Mouse (Mus musculus): ENCODE measurements around the gene Dst. TPM values are rescaled to one million over a fixed set of nuclear protein-coding genes. Genes with fewer than 3 reads are reported as not detected.
A peak's percentile ranks its signal among the peaks of the same experiment; 100 is the strongest.

The Dst gene
- polyA plus RNA-seq, 1 experiment from 2014 or later, result 25.9 TPM

DNA sequence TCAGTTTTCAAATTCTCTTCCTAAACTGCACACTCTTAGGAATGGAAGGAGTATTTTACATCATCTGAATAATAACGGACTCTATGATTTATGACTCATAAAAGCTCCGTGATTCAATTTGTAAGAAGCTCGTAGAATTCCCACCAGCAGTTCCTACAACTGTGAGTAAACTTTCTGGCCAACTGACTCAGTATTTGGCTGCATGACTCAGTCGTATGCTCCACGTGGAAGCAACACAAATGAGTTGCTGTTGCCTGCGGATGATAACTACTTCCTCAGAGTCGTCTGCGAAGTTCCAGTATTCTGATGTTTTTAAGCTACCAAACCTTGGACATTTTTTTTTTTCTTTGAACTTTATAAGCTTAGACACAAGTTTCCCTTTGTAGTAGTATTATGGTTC is 7.8 kb upstream of the Dst start:
- H3K4me3 ChIP-seq, result no peak overlapping the region
- DNase-seq (ENCODE audit: low spot score), result no peak
- peaks cover 13% of the 10 kb centered on the region for H3K27me3 ChIP-seq (ENCODE audit: insufficient read depth, poor library complexity, severe bottlenecking)
- WGBS, result 91% methylated on average over 8 of the region's 8 CpGs
- H3K4me1 ChIP-seq (replicated peaks), result no peaks in the 10 kb centered on the region
- H3K27ac ChIP-seq, result no peak overlapping the region
- no peaks in the 10 kb centered on the region for H3K9me3 ChIP-seq
- no peaks in the 10 kb centered on the region for H3K36me3 ChIP-seq

GRCm38 (mm10) chr1:33903587-33903986 is 4.4 kb upstream of the Dst start:
- Histone ChIP-seq H3K27ac (no peak overlapping the region), H3K4me3 (no peak overlapping the region), H3K27me3 (ENCODE audit: insufficient read depth, poor library complexity, severe bottlenecking) (peaks cover 42% of the 10 kb centered on the region), H3K9me3 (no peaks in the 10 kb centered on the region), H3K4me1 (replicated peaks) (peaks cover 18% of the 10 kb centered on the region), H3K36me3 (no peaks in the 10 kb centered on the region)
- 35% methylated on average over 9 of the region's 9 CpGs for WGBS
- no peak for DNase-seq (ENCODE audit: low spot score)

DNA sequence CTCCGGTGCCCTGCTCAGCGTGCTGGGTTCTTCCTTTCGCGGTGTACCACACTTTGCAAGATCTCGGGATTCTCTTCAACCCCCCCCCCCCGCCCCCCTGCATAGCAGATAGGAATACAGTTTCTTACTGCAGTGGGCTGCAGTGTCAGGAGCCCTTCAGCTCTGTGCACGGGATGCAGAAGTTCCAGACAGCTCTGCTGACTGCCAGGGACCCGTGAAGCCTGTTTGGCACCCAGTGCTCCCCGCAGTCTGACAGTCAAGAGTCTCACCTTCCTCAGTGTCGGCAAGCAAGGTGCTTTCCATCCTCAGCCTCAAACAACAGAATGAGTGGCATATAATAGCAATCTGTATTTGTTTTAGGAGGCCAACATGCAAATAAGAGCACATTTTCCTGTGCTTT is 1.8 kb upstream of the Dst start:
- H3K9me3 ChIP-seq, result no peaks in the 10 kb centered on the region
- H3K27me3 ChIP-seq (ENCODE audit: insufficient read depth, poor library complexity, severe bottlenecking), result peaks cover 60% of the 10 kb centered on the region
- 32% methylated on average over 10 of the region's 10 CpGs for WGBS
- no peak overlapping the region for H3K4me3 ChIP-seq
- no peaks in the 10 kb centered on the region for H3K36me3 ChIP-seq
- H3K4me1 ChIP-seq (replicated peaks), result peaks cover 24% of the 10 kb centered on the region
- no peak for DNase-seq (ENCODE audit: low spot score)
- H3K27ac ChIP-seq, result no peak overlapping the region

- Histone ChIP-seq H3K9me3 (no peaks in the 10 kb centered on the region), H3K27ac (peak overlapping the region; percentile 86; the same call in 1 of the 2 replicates), H3K36me3 (no peaks in the 10 kb centered on the region), H3K4me1 (replicated peaks) (peaks cover 24% of the 10 kb centered on the region), H3K4me3 (peak overlapping the region; percentile 70), H3K27me3 (ENCODE audit: insufficient read depth, poor library complexity, severe bottlenecking) (peaks cover 60% of the 10 kb centered on the region)
- peak; percentile 46 for DNase-seq (ENCODE audit: low spot score)
- WGBS, result under 1% methylated on average over 20 of the region's 20 CpGs
Measured at GRCm38 (mm10) chr1:33906927-33907326, 1.1 kb upstream of the Dst start.

DNA sequence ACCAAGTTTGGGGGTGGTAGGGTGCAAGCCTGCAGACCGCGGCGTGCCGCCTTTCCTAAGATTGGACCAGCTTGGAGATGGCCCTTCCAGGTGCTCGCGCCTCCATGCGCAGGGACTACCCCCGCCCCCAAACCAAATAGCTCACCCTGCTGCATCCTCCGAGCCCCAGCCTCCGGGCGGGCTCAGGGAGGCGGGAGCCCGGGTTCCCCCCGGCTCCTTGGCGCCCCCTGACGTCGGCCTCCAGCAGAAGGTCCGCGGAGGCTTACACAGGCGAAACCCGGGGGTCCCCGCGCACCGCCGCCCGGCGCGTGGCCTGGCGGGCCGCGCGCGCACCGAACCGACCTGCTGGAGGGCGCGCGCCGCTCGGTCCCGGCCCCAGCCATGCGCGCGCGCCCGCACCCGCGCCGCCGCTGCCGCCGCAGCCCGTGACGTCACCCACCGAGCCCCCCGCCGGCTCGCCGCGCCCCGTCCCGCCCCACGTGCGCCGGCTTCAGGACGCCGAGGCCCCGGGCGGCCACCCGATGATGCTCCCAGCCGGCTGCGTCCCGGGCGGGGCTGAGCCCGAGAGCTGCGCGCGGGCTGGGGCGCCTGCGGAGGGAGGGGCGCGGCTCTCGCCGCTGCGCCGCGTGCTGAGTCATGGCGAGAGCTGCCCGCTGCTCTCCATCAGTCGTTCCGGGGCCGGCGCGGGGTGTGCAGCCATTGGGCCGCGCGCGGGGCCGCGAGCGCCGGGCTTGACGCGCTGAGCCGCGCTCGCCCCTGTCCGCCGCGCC is 419 bp upstream of the Dst start, which contains the start of gene Bend6:
TSS of gene Bend6 (minus strand) at position 396 of the 770 bp plus-strand sequence.
- WGBS, result under 1% methylated on average over 103 of the region's 110 CpGs
- Histone ChIP-seq H3K36me3 (no peaks in the 10 kb centered on the region), H3K27me3 (ENCODE audit: insufficient read depth, poor library complexity, severe bottlenecking) (peaks cover 60% of the 10 kb centered on the region), H3K4me1 (replicated peaks) (peaks cover 24% of the 10 kb centered on the region), H3K9me3 (no peaks in the 10 kb centered on the region), H3K27ac (peak within 1 kb of the TSS; percentile 86), H3K4me3 (peak within 1 kb of the TSS; percentile 70)
- DNase-seq (ENCODE audit: low spot score), result peak; percentile 79

DNA sequence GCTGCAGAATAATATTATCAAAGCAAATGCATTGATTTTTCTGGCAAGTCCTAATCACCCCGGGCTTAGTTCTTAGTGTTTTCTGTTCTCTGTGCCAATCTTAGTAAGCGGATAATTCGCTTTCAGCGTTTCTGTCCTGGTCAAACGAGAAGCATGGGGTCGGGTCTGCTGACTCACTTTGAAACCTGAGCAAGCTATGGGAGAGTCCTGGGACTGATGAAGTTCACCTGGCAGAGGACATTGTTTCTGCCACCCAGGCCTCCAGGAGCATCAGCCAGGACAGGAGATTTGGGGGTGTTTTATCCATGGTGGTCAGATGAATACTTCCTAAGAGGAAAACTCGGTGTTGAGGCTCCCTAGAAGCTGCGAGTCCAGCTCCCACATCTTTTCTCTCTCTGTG is 3.6 kb downstream of the Dst start:
- H3K27me3 ChIP-seq (ENCODE audit: insufficient read depth, poor library complexity, severe bottlenecking), result peaks cover 33% of the 10 kb centered on the region
- H3K4me1 ChIP-seq (replicated peaks), result peaks cover 20% of the 10 kb centered on the region
- H3K36me3 ChIP-seq, result peaks cover 5% of the 10 kb centered on the region; the same call in 1 of the 2 replicates
- no peak overlapping the region for H3K4me3 ChIP-seq
- no peaks in the 10 kb centered on the region for H3K9me3 ChIP-seq
- no peak for DNase-seq (ENCODE audit: low spot score)
- no peak overlapping the region for H3K27ac ChIP-seq
- WGBS, result 76% methylated on average over 8 of the region's 8 CpGs

- no peak for DNase-seq (ENCODE audit: low spot score)
- Histone ChIP-seq H3K9me3 (no peaks in the 10 kb centered on the region), H3K36me3 (peaks cover 5% of the 10 kb centered on the region; the same call in 1 of the 2 replicates), H3K4me1 (replicated peaks) (no peaks in the 10 kb centered on the region), H3K27me3 (ENCODE audit: insufficient read depth, poor library complexity, severe bottlenecking) (no peaks in the 10 kb centered on the region), H3K27ac (no peak overlapping the region), H3K4me3 (no peak overlapping the region)
- WGBS, result 93% methylated on average over 5 of the region's 5 CpGs
Measured at GRCm38 (mm10) chr1:33916554-33916953, 8.5 kb downstream of the Dst start.

DNA sequence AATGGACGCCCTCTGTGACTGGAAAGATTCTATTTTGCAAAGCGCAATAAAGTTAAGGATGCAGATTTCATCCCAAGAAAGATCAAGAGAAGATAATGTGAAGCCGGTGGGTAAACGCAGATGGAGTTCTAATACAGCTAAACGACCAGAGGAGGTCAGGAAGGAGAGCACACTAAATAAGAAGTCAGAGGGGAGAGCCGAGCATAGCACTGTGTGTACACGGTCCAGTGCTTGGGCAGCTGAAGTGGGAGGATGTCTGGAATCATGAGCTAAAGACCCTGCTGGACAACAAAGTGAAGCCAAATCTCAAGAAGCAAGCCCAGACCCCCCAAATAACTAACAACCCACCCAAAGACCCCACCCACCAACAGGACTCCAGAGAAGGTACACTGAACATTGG is 14.9 kb downstream of the Dst start:
- no peak overlapping the region for H3K4me3 ChIP-seq
- H3K4me1 ChIP-seq (replicated peaks), result no peaks in the 10 kb centered on the region
- DNase-seq (ENCODE audit: low spot score), result no peak
- H3K9me3 ChIP-seq, result no peaks in the 10 kb centered on the region
- no peaks in the 10 kb centered on the region for H3K36me3 ChIP-seq
- WGBS, result 81% methylated on average over 7 of the region's 7 CpGs
- no peaks in the 10 kb centered on the region for H3K27me3 ChIP-seq (ENCODE audit: insufficient read depth, poor library complexity, severe bottlenecking)
- no peak overlapping the region for H3K27ac ChIP-seq

GRCm38 (mm10) chr1:33925283-33925682 is 17.3 kb downstream of the Dst start:
- WGBS, result 66% methylated on average over 3 of the region's 3 CpGs
- H3K9me3 ChIP-seq, result no peaks in the 10 kb centered on the region
- no peaks in the 10 kb centered on the region for H3K27me3 ChIP-seq (ENCODE audit: insufficient read depth, poor library complexity, severe bottlenecking)
- no peak overlapping the region for H3K27ac ChIP-seq
- no peak overlapping the region for H3K4me3 ChIP-seq
- H3K4me1 ChIP-seq (replicated peaks), result no peaks in the 10 kb centered on the region
- no peak for DNase-seq (ENCODE audit: low spot score)
- no peaks in the 10 kb centered on the region for H3K36me3 ChIP-seq

- Histone ChIP-seq H3K27me3 (ENCODE audit: insufficient read depth, poor library complexity, severe bottlenecking) (no peaks in the 10 kb centered on the region), H3K27ac (no peak overlapping the region), H3K4me1 (replicated peaks) (peaks cover 16% of the 10 kb centered on the region), H3K9me3 (no peaks in the 10 kb centered on the region), H3K36me3 (no peaks in the 10 kb centered on the region), H3K4me3 (no peak overlapping the region)
- DNase-seq (ENCODE audit: low spot score), result no peak
- 93% methylated on average over 7 of the region's 7 CpGs for WGBS
Measured at GRCm38 (mm10) chr1:33927466-33927865, 19.4 kb downstream of the Dst start.

DNA sequence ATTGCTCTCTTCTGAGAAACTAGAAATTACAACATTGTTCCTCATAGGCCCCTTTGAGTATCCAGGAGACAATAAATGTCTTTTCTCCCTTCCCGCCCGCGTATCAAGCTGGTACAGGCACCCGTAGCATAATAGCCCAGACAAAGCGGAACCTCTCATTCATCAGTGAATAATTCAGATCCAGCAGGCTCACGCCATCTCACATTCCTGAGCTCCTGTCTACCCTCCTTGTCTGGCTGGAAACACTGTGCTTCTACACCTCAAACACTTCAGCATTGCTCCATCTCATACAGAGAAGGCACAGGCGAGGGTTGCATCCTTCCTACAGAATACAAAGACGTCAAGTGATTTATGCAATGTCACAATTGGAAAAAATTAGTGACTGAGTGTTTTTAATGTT is 23.8 kb downstream of the Dst start:
- WGBS, result 58% methylated on average over 8 of the region's 8 CpGs

DNA sequence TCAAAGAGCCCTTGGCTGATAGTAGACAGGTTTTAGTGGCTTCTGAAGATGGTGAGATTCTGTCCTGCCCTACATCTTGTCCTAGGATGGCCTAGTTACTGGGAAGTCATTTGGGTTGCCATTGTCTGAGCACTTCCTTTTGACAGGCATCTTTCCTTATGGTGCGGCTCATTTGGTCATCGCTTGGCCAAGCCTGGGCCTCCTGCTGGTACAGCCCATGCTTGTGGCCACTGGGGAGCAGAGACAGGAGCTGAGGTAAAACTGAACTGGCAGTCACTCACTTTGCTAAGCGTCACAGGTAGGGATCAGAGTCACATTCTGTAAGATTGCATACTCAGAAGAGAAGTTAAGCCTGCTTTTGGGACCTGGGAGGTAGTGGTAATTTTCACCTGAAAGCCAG is 24.2 kb downstream of the Dst start:
- H3K27ac ChIP-seq, result peak overlapping the region; percentile 64
- no peaks in the 10 kb centered on the region for H3K9me3 ChIP-seq
- 81% methylated on average over 3 of the region's 3 CpGs for WGBS
- H3K27me3 ChIP-seq (ENCODE audit: insufficient read depth, poor library complexity, severe bottlenecking), result no peaks in the 10 kb centered on the region
- no peak overlapping the region for H3K4me3 ChIP-seq
- peaks cover 21% of the 10 kb centered on the region for H3K4me1 ChIP-seq (replicated peaks)
- DNase-seq (ENCODE audit: low spot score), result no peak
- H3K36me3 ChIP-seq, result no peaks in the 10 kb centered on the region

More for the DNA sequence above, 23.8 kb downstream of the Dst start:
- Histone ChIP-seq H3K4me3 (no peak overlapping the region), H3K9me3 (no peaks in the 10 kb centered on the region), H3K27ac (peak overlapping the region; percentile 64), H3K27me3 (ENCODE audit: insufficient read depth, poor library complexity, severe bottlenecking) (no peaks in the 10 kb centered on the region), H3K4me1 (replicated peaks) (peaks cover 21% of the 10 kb centered on the region), H3K36me3 (no peaks in the 10 kb centered on the region)
- DNase-seq (ENCODE audit: low spot score), result no peak

DNA sequence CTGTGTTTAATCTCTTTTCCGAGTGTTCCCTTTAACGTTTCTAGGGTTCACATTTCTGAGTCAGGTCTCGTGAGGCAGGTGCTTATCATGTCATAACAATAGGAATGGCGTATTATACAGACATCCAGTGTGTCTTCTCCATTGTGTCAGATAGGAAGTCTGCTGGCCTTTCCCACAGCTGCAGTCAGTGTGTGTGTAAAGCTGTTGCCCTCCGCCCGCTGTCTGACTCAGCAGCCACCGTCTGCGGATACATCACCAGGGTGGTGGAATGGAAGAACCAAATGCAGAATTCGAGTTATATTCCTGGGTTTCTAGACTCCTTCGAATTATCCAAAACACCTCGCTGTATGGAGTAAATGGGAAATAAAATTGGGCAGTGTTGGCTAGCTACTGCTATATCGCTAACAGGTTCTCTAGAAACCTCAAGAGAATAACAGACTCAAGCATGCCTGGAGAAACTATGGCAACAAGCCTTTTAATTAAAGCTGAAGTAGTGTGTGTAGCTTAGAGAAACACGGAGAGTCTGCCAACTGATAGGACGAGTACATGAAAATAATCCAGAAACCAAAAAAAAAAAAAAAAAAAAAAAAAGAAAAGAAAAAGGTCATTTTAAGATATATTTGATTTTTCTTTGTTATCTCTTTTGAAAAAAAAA is 24.9 kb downstream of the Dst start:
- no peaks in the 10 kb centered on the region for H3K27me3 ChIP-seq (ENCODE audit: insufficient read depth, poor library complexity, severe bottlenecking)
- H3K27ac ChIP-seq, result no peak overlapping the region
- no peaks in the 10 kb centered on the region for H3K9me3 ChIP-seq
- H3K4me1 ChIP-seq (replicated peaks), result peaks cover 21% of the 10 kb centered on the region
- H3K4me3 ChIP-seq, result no peak overlapping the region
- no peak for DNase-seq (ENCODE audit: low spot score)
- 81% methylated on average over 14 of the region's 14 CpGs for WGBS
- H3K36me3 ChIP-seq, result no peaks in the 10 kb centered on the region

All from hindbrain, embryonic 10.5 days (tissue).